Mouse (Mus musculus): ENCODE measurements around the gene 9530077C05Rik. TPM values are rescaled to one million over a fixed set of nuclear protein-coding genes. Genes with fewer than 3 reads are reported as not detected.

The 9530077C05Rik gene
- total and polyA plus RNA-seq, 2 experiments: 0.07 to 0.18 TPM

DNA sequence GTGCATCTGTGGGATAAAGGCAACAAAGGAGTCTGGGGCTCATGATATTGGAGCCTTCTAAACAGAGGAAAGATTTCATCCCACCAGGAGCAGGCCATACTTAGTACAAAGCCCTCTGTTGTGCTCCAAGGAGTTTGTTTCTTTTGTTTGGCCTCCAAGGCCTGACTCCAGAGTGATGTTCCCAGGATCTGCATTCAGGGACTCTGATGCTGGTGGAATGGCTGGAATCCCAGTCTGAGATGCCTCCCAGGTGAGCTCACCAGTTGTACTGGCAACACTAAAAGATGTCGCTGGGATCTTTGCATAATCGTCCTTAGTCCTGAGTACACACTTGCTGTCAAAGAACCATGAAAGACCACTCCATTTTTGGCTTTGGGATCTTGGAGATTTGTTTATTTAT lies 22.8 kb downstream of the 9530077C05Rik start:
- no peaks in the 10 kb centered on the region for H3K36me3 ChIP-seq (ENCODE audit: control insufficient read depth, insufficient read depth, low read length)
- DNase-seq (ENCODE audit: extremely low read depth, low read depth, low spot score): no peak
- H3K4me1 ChIP-seq (ENCODE audit: control insufficient read depth, insufficient read depth, low read length): peaks cover 7% of the 10 kb centered on the region; the same call in 1 of the 2 replicates
- 93% methylated on average over 2 of the region's 2 CpGs for WGBS
- no peak overlapping the region for H3K4me3 ChIP-seq (ENCODE audit: insufficient read depth, low read depth, low read length)
- TF ChIP-seq CTCF (IDR thresholded peaks at IDR 0.05; ENCODE audit: low read depth, low read length) (no peak), POLR2A (IDR thresholded peaks at IDR 0.05; ENCODE audit: extremely low read depth, insufficient read depth, low read length) (no peak)
- no peaks in the 10 kb centered on the region for H3K79me2 ChIP-seq (ENCODE audit: control insufficient read depth, insufficient read depth, low read length)
- no peak overlapping the region for H3K27ac ChIP-seq (replicated peaks; ENCODE audit: insufficient read depth, low read depth, low read length)
- H3K27me3 ChIP-seq (ENCODE audit: control insufficient read depth, insufficient read depth, low read length): no peaks in the 10 kb centered on the region
- H3K9ac ChIP-seq (ENCODE audit: low read depth, low read length): no peak overlapping the region

DNA sequence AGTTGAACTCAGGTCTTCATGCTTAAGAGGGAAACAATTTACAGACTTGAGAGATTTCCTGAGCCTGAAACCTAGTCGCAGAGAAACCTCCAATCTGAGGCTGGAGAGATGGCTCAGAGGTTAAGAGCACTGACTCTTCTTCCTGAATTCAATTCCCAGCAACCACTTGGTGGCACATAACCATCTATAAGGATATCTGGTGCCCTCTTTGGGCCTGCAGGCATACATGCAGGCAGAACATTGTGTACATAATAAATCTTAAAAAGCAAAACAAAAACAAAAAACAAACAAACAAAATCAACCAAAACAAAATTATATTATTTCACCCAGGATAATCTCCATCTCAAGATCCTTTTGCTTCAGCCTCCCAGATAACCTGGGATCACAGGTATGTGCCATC lies 27.5 kb downstream of the 9530077C05Rik start:
- TF ChIP-seq POLR2A (IDR thresholded peaks at IDR 0.05; ENCODE audit: extremely low read depth, insufficient read depth, low read length) (no peak), CTCF (IDR thresholded peaks at IDR 0.05; ENCODE audit: low read depth, low read length) (no peak)
- H3K36me3 ChIP-seq (ENCODE audit: control insufficient read depth, insufficient read depth, low read length): no peaks in the 10 kb centered on the region
- no peak overlapping the region for H3K4me3 ChIP-seq (ENCODE audit: insufficient read depth, low read depth, low read length)
- DNase-seq (ENCODE audit: extremely low read depth, low read depth, low spot score): no peak
- H3K9ac ChIP-seq (ENCODE audit: low read depth, low read length): no peak overlapping the region
- H3K79me2 ChIP-seq (ENCODE audit: control insufficient read depth, insufficient read depth, low read length): no peaks in the 10 kb centered on the region
- H3K27me3 ChIP-seq (ENCODE audit: control insufficient read depth, insufficient read depth, low read length): no peaks in the 10 kb centered on the region
- H3K27ac ChIP-seq (replicated peaks; ENCODE audit: insufficient read depth, low read depth, low read length): no peak overlapping the region
- no peaks in the 10 kb centered on the region for H3K4me1 ChIP-seq (ENCODE audit: control insufficient read depth, insufficient read depth, low read length)
- WGBS: 59% methylated on average over 1 of the region's 1 CpGs

DNA sequence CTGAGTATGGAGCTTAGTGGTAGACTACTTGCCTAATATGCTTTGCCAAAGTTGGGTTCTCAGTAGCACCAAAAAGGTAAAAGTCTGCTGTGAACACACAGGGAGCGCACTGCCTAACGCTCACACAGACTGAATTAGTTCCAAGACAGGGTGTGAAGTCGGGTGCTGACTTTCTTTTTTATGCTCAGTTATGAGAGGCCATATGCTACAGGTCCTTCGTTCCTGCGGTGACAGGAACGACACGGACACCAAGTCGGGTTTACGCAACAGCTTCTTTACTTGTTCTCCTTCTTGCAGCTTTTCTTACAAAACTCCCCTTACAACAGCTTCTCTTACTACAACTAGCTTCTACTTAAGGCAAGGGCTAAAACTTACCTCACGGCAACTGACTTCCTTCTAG lies 31.8 kb downstream of the 9530077C05Rik start:
- peaks cover 3% of the 10 kb centered on the region; the same call in 1 of the 2 replicates for H3K36me3 ChIP-seq (ENCODE audit: control insufficient read depth, insufficient read depth, low read length)
- no peak for TF ChIP-seq POLR2A (IDR thresholded peaks at IDR 0.05; ENCODE audit: extremely low read depth, insufficient read depth, low read length)
- TF ChIP-seq CTCF (IDR thresholded peaks at IDR 0.05; ENCODE audit: low read depth, low read length): no peak
- WGBS: 92% methylated on average over 10 of the region's 10 CpGs
- no peaks in the 10 kb centered on the region for H3K4me1 ChIP-seq (ENCODE audit: control insufficient read depth, insufficient read depth, low read length)
- no peak for DNase-seq (ENCODE audit: extremely low read depth, low read depth, low spot score)
- H3K4me3 ChIP-seq (ENCODE audit: insufficient read depth, low read depth, low read length): no peak overlapping the region
- no peaks in the 10 kb centered on the region for H3K27me3 ChIP-seq (ENCODE audit: control insufficient read depth, insufficient read depth, low read length)
- no peak overlapping the region for H3K9ac ChIP-seq (ENCODE audit: low read depth, low read length)
- H3K27ac ChIP-seq (replicated peaks; ENCODE audit: insufficient read depth, low read depth, low read length): no peak overlapping the region
- H3K79me2 ChIP-seq (ENCODE audit: control insufficient read depth, insufficient read depth, low read length): no peaks in the 10 kb centered on the region

DNA sequence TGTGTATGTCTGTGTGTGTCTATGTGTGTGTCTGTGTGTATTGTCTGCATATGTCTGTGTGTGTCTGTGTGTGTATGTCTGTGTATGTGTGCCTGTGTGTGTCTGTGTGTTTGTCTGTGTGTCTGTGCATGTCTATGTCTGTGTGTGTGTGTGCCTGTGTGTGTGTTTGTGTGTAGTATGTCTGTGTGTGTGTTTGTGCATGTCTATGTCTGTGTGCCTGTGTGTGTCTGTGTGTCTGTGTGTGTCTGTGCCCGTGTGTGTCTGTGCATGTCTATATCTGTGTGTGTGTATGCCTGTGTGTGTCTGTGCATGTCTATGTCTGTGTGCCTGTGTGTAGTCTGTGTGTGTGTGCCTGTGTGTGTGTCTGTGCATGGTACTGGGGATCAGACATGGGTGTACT lies 33.8 kb downstream of the 9530077C05Rik start:
- H3K9ac ChIP-seq (ENCODE audit: low read depth, low read length): no peak overlapping the region
- H3K36me3 ChIP-seq (ENCODE audit: control insufficient read depth, insufficient read depth, low read length): peaks cover 8% of the 10 kb centered on the region; the same call in 1 of the 2 replicates
- TF ChIP-seq POLR2A (IDR thresholded peaks at IDR 0.05; ENCODE audit: extremely low read depth, insufficient read depth, low read length) (no peak), CTCF (IDR thresholded peaks at IDR 0.05; ENCODE audit: low read depth, low read length) (no peak)
- no peak overlapping the region for H3K4me3 ChIP-seq (ENCODE audit: insufficient read depth, low read depth, low read length)
- 73% methylated on average over 1 of the region's 1 CpGs for WGBS
- DNase-seq (ENCODE audit: extremely low read depth, low read depth, low spot score): no peak
- H3K27me3 ChIP-seq (ENCODE audit: control insufficient read depth, insufficient read depth, low read length): no peaks in the 10 kb centered on the region
- no peaks in the 10 kb centered on the region for H3K79me2 ChIP-seq (ENCODE audit: control insufficient read depth, insufficient read depth, low read length)
- H3K27ac ChIP-seq (replicated peaks; ENCODE audit: insufficient read depth, low read depth, low read length): no peak overlapping the region
- H3K4me1 ChIP-seq (ENCODE audit: control insufficient read depth, insufficient read depth, low read length): no peaks in the 10 kb centered on the region

DNA sequence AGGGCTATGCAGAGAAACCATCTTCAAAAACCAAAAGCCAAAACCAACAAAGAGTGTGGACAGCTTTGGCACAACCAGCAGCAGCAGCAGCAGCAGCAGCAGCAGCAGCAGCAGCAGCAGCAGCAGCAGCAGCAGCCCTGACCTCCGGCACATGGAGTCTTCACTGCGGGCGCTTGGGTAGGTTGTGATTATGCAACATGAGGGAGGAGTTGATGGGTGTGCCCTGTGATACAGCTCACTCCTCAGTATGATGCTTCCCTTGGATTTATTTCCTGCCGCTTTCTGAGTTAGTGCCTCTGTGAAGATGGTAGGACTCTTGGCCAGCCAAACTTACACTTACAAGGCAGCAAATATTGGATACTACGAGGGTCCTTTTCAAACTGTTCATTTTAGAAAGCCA lies 35.9 kb downstream of the 9530077C05Rik start:
- H3K36me3 ChIP-seq (ENCODE audit: control insufficient read depth, insufficient read depth, low read length): peaks cover 18% of the 10 kb centered on the region; the same call in 1 of the 2 replicates
- 40% methylated on average over 5 of the region's 5 CpGs for WGBS
- peak; percentile 54 for DNase-seq (ENCODE audit: extremely low read depth, low read depth, low spot score)

DNA sequence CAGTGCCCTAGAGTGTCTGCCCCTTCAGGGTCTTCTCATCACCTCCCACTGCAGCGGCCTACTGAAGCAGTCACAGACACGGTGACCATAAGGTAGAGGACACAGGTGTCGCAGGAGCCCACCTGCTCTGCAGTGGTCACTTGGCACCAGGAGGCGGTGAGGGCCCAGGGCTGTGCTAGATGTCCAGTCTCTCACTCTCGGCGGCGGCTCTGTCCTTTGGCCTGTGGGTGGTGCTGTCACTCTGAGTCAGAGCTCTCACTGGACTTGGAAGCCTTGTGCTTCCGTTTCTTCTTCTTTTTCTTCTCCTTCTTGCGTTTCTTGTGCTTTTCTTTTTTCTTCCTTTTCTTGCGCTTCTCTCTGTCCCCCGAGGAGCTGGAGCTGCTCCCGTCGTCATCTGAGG lies 37.1 kb downstream of the 9530077C05Rik start:
- no peak for DNase-seq (ENCODE audit: extremely low read depth, low read depth, low spot score)
- peaks cover 24% of the 10 kb centered on the region for H3K36me3 ChIP-seq (ENCODE audit: control insufficient read depth, insufficient read depth, low read length)

More for the DNA sequence above, 35.9 kb downstream of the 9530077C05Rik start:
- H3K27ac ChIP-seq (replicated peaks; ENCODE audit: insufficient read depth, low read depth, low read length): no peak overlapping the region
- no peak for TF ChIP-seq POLR2A (IDR thresholded peaks at IDR 0.05; ENCODE audit: extremely low read depth, insufficient read depth, low read length)
- no peak for TF ChIP-seq CTCF (IDR thresholded peaks at IDR 0.05; ENCODE audit: low read depth, low read length)
- no peaks in the 10 kb centered on the region for H3K27me3 ChIP-seq (ENCODE audit: control insufficient read depth, insufficient read depth, low read length)
- H3K4me3 ChIP-seq (ENCODE audit: insufficient read depth, low read depth, low read length): no peak overlapping the region
- no peaks in the 10 kb centered on the region for H3K4me1 ChIP-seq (ENCODE audit: control insufficient read depth, insufficient read depth, low read length)
- H3K79me2 ChIP-seq (ENCODE audit: control insufficient read depth, insufficient read depth, low read length): no peaks in the 10 kb centered on the region
- no peak overlapping the region for H3K9ac ChIP-seq (ENCODE audit: low read depth, low read length)

More for the DNA sequence above, 37.1 kb downstream of the 9530077C05Rik start:
- TF ChIP-seq POLR2A (IDR thresholded peaks at IDR 0.05; ENCODE audit: extremely low read depth, insufficient read depth, low read length) (no peak), CTCF (IDR thresholded peaks at IDR 0.05; ENCODE audit: low read depth, low read length) (peak; percentile 44)
- Histone ChIP-seq H3K9ac (ENCODE audit: low read depth, low read length) (no peak overlapping the region), H3K27me3 (ENCODE audit: control insufficient read depth, insufficient read depth, low read length) (no peaks in the 10 kb centered on the region), H3K27ac (replicated peaks; ENCODE audit: insufficient read depth, low read depth, low read length) (no peak overlapping the region), H3K4me1 (ENCODE audit: control insufficient read depth, insufficient read depth, low read length) (no peaks in the 10 kb centered on the region), H3K4me3 (ENCODE audit: insufficient read depth, low read depth, low read length) (no peak overlapping the region), H3K79me2 (ENCODE audit: control insufficient read depth, insufficient read depth, low read length) (no peaks in the 10 kb centered on the region)
- WGBS: 87% methylated on average over 13 of the region's 13 CpGs
